Mouse (Mus musculus) forebrain, embryonic 14.5 days (tissue): ENCODE results near the gene Prrt1. TPM values are rescaled to one million over a fixed set of nuclear protein-coding genes. Genes with fewer than 3 reads are reported as not detected.

ENCODE experiments used
- ATAC-seq: fragments of 200-750 bp; cut with Nextera tagmentation; 2 replicates; pipeline ENCODE4 v1.8.0; 2017; ENCODE audit warnings: mild to moderate bottlenecking, moderate library complexity
- DNase-seq: peaks from one replicate; pipeline ENCODE4 v3.0.0-alpha.2; 2015; ENCODE audit warnings: low spot score
- H3K27ac ChIP-seq: fragments of 300-500 bp; sonication (generic); 2 replicates; pipeline ENCODE4 v1.5.1; 2014; ENCODE audit warnings: low read depth, mild to moderate bottlenecking, control low read depth, low read length, moderate library complexity
- H3K27me3 ChIP-seq: fragments of 300-500 bp; sonication (generic); replicated peaks from 2 replicates; pipeline ENCODE4 v1.6.1; 2014; ENCODE audit warnings: low read length, control low read depth, mixed read lengths; ENCODE audit not compliant: control insufficient read depth, insufficient read depth
- H3K36me3 ChIP-seq: fragments of 300-500 bp; sonication (generic); 2 replicates; pipeline ENCODE4 v1.6.1; 2014; ENCODE audit warnings: low read length, control low read depth; ENCODE audit not compliant: control insufficient read depth, insufficient read depth
- H3K4me1 ChIP-seq: fragments of 300-500 bp; sonication (generic); 2 replicates; pipeline ENCODE4 v1.6.1; 2014; ENCODE audit warnings: antibody characterized with exemption, low read length, control low read depth; ENCODE audit not compliant: control insufficient read depth, insufficient read depth
- H3K4me2 ChIP-seq: fragments of 300-500 bp; sonication (generic); 2 replicates; pipeline ENCODE4 v1.6.1; 2014; ENCODE audit warnings: mild to moderate bottlenecking, control low read depth, low read length
- H3K4me3 ChIP-seq: fragments of 300-500 bp; sonication (generic); 2 replicates; pipeline ENCODE4 v1.5.1; 2014; ENCODE audit warnings: low read depth, low read length, control low read depth
- H3K9ac ChIP-seq: fragments of 300-500 bp; sonication (generic); 2 replicates; pipeline ENCODE4 v1.6.1; 2014; ENCODE audit warnings: mild to moderate bottlenecking, low read length, control low read depth, moderate library complexity
- H3K9me3 ChIP-seq: fragments of 300-500 bp; sonication (generic); replicated peaks from 2 replicates; pipeline ENCODE4 v1.6.1; 2016; ENCODE audit warnings: low read length, control low read depth, mixed read lengths; ENCODE audit not compliant: control insufficient read depth
- WGBS: fragments of 180-500 bp; shearing (Covaris S2); extraction: QIAGEN DNeasy Blood & Tissue Kit; methylation state at CpG from one replicate; pipeline ENCODE4 v1.1.7; 2014; 5-methylcytosine and 5-hydroxymethylcytosine counted together
- polyA plus RNA-seq: library from polyadenylated mRNA; unstranded; fragments of >200 nt; fragmentation: Nextera tagmentation; extraction: Ambion mirVana; gene quantifications from 2 replicates; pipeline ENCODE4 v1.2.1, GENCODE M21; 2014

The Prrt1 gene
- polyA plus RNA-seq, 1 experiment from 2014 or later = 5.0 TPM

DNA sequence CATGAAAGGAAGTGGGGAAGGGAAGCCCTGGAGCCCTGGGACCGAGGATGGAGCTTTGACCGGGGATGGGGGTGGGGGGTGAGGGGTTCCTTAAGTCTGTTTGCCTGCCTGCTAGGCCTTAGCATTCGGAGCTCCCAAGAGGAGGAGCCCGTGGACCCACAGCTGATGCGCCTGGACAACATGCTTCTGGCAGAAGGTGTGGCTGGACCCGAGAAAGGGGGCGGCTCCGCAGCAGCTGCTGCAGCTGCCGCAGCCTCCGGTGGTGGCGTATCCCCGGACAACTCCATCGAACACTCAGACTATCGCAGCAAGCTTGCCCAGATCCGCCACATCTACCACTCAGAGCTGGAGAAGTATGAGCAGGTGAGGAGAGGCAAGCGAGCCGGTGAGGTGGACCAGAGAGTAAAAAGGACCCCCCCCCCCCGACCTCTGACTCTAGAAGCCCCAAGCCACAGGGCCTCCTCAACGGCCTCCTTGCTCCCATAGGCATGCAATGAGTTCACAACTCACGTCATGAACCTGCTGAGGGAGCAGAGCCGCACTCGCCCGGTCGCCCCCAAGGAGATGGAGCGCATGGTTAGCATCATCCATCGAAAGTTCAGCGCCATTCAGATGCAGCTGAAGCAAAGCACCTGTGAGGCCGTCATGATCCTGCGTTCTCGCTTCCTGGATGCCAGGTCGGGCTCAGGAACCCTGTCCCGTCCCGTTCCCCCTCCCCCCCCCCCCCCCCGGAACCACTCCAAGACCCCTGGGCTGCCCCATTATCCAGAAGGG lies 35.4 kb upstream of the Prrt1 start:
- Histone ChIP-seq H3K4me1 (peaks cover 22% of the 10 kb centered on the region), H3K9ac (peak overlapping the region; percentile 99), H3K27me3 (no peaks in the 10 kb centered on the region), H3K36me3 (peaks cover 22% of the 10 kb centered on the region), H3K4me3 (peak overlapping the region; percentile 86), H3K9me3 (no peaks in the 10 kb centered on the region), H3K27ac (peak overlapping the region; percentile 98), H3K4me2 (peak overlapping the region; percentile 84)
- peak; percentile 17 for DNase-seq
- 50% methylated on average over 33 of the region's 34 CpGs for WGBS
- no peak for ATAC-seq

DNA sequence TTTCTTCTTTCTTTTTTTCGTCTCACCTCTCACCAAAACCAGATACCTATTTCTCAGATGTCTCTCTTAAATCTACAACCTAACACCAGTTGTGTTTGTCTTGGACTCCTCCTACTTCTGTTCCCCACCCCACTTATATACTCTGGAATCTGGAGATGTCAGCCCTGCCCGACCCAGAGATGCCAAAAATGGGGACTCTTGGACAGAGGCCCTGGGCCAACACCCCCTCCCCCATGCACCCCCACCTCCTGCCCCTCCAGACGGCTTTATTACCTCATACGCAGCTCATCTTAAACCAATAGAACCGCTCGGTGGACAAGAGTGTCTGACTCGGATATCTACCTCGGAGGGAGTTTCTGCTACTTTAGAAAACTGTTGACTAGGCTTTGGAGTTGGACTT lies 33.2 kb upstream of the Prrt1 start:
- Histone ChIP-seq H3K27me3 (no peaks in the 10 kb centered on the region), H3K9ac (no peak overlapping the region), H3K4me3 (no peak overlapping the region), H3K27ac (no peak overlapping the region), H3K4me1 (peaks cover 15% of the 10 kb centered on the region), H3K9me3 (no peaks in the 10 kb centered on the region), H3K4me2 (no peak overlapping the region), H3K36me3 (peaks cover 35% of the 10 kb centered on the region)
- ATAC-seq = no peak
- DNase-seq = no peak
- WGBS = 79% methylated on average over 8 of the region's 8 CpGs

DNA sequence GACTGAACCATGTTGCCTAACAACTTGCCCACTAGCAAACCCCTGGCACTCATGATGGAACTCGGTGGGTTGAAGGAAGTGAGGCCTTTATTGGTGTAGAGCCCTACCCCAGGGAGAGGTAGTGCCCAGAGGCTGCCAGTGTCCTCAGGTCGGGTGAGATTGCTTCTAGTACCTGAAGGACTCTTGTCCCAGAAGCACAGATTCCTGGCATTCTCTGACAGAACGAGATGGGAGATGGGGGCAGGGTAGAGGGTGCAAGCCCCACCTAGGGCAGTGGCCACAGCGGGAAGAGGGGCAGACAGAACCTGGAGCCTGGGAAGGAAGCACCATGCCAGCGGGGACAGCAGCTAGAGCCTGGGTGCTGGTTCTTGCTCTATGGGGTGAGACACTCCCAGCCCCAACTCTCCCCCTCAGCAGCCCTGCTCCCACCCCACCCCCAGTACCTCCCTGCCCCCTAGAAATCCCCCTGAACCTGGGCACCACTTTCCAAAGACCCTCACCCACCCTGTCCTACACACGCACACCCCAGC lies 31.7 kb upstream of the Prrt1 start, which contains the start of gene Ager:
Gene Ager (plus strand): TSS at position 297 of the 530 bp plus-strand sequence.
- Histone ChIP-seq H3K4me3 (no peak within 1 kb of the TSS), H3K27me3 (no peaks in the 10 kb centered on the region), H3K9ac (no peak within 1 kb of the TSS), H3K4me2 (no peak within 1 kb of the TSS), H3K36me3 (peaks cover 46% of the 10 kb centered on the region), H3K9me3 (no peaks in the 10 kb centered on the region), H3K27ac (no peak within 1 kb of the TSS), H3K4me1 (peaks cover 14% of the 10 kb centered on the region)
- DNase-seq (no peak), ATAC-seq (no peak)
- 25% methylated on average over 6 of the region's 6 CpGs for WGBS

DNA sequence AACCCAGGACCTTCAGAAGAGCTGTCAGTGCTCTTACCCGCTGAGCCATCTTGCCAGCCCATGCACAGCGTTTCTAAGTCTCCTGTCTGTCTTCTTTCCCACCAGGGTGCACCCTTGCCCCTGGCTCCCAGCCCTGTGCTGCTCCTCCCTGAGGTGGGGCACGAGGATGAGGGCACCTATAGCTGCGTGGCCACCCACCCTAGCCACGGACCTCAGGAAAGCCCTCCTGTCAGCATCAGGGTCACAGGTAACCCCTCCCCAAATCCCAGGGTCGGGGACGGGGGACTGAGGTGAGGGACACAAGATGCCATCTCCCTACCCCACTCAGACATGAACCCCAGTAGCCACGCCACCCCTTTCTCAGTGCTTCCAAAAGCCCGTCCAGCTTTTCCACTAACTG lies 29.4 kb upstream of the Prrt1 start:
- peaks cover 36% of the 10 kb centered on the region for H3K36me3 ChIP-seq
- no peaks in the 10 kb centered on the region for H3K9me3 ChIP-seq
- no peak overlapping the region for H3K4me3 ChIP-seq
- ATAC-seq (no peak), DNase-seq (no peak)
- WGBS = 70% methylated on average over 9 of the region's 9 CpGs
- peaks cover 9% of the 10 kb centered on the region for H3K4me1 ChIP-seq
- H3K9ac ChIP-seq = no peak overlapping the region
- no peak overlapping the region for H3K27ac ChIP-seq
- no peak overlapping the region for H3K4me2 ChIP-seq
- no peaks in the 10 kb centered on the region for H3K27me3 ChIP-seq

DNA sequence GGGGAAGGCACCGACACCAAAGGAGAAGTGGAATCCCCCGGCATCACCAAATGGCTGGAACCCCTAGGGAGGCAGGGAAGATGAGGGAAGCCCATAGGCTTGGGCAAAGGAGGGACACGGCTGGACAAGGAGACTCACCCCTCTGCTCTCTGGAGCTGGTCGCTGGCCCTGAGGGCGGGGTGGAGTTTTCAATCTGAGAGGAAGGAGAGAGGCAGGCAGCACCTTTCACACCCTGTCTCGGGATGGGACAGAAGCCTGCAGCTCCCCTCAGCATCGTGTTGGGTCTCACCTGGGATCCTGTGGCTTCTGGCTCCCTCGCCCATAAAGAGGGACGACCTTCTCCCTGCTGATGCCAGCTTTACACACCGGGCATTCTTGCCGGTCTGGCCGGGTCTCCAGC lies 27.5 kb upstream of the Prrt1 start:
- 90% methylated on average over 12 of the region's 12 CpGs for WGBS
- Histone ChIP-seq H3K9ac (no peak overlapping the region), H3K27me3 (no peaks in the 10 kb centered on the region), H3K9me3 (no peaks in the 10 kb centered on the region), H3K4me2 (peak overlapping the region; percentile 66; the same call in 1 of the 2 replicates), H3K36me3 (peaks cover 24% of the 10 kb centered on the region), H3K27ac (no peak overlapping the region), H3K4me1 (peaks cover 19% of the 10 kb centered on the region), H3K4me3 (no peak overlapping the region)
- DNase-seq (no peak), ATAC-seq (no peak)

DNA sequence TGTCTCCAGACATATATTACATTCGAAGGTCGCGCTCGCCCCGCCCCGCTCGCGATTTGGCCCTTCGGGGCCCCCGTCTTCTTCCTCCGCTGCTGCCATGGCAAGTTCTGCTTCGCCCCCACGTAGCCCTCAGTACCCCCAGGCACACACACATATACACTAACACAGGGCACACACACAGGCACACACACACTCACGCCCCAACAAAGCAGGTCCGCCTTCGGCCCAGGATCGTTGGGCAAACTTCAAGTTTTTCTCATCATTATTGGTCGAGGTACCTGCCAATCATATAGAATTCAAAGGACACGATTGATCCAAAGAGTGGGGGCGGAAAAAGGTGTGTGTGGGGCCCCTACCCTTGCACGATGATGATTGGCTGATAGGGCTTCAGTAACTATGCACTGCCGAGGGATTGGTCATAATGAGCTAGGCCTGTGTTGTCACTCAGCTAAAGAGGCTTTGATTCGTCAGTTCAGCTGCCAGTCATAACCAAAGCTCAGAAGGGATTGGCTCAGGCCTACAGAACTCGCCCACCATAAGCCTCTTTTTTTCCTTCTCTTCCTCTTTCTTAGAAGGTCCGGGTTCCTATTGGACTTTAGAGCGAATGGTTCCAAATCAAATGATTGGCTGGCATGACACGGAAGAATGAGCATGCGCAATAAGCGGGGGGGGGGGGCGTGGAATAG lies 25.8 kb upstream of the Prrt1 start, which contains the start of gene Rnf5:
Gene Rnf5 (minus strand): TSS at position 316 of the 686 bp plus-strand sequence.
- Histone ChIP-seq H3K4me3 (peak within 1 kb of the TSS; percentile 92), H3K27ac (peak within 1 kb of the TSS; percentile 85), H3K9ac (peak within 1 kb of the TSS; percentile 84), H3K9me3 (no peaks in the 10 kb centered on the region), H3K4me1 (peaks cover 23% of the 10 kb centered on the region), H3K4me2 (peak within 1 kb of the TSS; percentile 77), H3K36me3 (peaks cover 26% of the 10 kb centered on the region), H3K27me3 (no peaks in the 10 kb centered on the region)
- DNase-seq (peak; percentile 100), ATAC-seq (peak; percentile 96)
- under 1% methylated on average over 30 of the region's 30 CpGs for WGBS

DNA sequence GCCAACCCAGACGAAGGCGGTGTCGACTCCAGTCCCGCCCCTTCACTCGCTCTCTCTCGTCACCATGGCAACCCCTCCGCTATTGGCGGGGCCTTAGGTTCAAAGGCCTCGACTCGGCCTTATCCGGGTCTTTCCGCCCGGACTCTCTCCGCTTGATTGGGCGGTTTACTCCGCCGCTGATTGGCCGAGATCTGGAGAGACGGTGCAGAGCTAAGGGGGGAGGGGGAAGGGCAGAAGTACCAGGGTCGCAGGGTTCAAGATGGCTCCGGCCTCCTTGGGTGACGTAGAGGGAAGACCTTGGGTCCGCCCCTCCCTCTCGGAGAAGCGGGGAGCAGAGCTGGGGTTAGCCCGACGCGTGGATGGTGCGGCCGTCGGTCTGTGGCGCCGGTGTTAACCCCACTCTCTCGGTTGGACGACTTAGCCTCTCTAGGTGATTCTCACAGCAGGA lies 25.2 kb upstream of the Prrt1 start, which contains the start of gene Agpat1:
Gene Agpat1 (plus strand): TSS at position 202 of the 448 bp plus-strand sequence.
- no peak for DNase-seq
- peak within 1 kb of the TSS; percentile 77 for H3K4me2 ChIP-seq
- ATAC-seq = peak; percentile 83
- under 1% methylated on average over 35 of the region's 35 CpGs for WGBS
- H3K9me3 ChIP-seq = no peaks in the 10 kb centered on the region
- peaks cover 23% of the 10 kb centered on the region for H3K4me1 ChIP-seq
- peak within 1 kb of the TSS; percentile 98 for H3K9ac ChIP-seq
- peak within 1 kb of the TSS; percentile 85 for H3K27ac ChIP-seq
- no peaks in the 10 kb centered on the region for H3K27me3 ChIP-seq
- peaks cover 26% of the 10 kb centered on the region for H3K36me3 ChIP-seq
- H3K4me3 ChIP-seq = peak within 1 kb of the TSS; percentile 92

DNA sequence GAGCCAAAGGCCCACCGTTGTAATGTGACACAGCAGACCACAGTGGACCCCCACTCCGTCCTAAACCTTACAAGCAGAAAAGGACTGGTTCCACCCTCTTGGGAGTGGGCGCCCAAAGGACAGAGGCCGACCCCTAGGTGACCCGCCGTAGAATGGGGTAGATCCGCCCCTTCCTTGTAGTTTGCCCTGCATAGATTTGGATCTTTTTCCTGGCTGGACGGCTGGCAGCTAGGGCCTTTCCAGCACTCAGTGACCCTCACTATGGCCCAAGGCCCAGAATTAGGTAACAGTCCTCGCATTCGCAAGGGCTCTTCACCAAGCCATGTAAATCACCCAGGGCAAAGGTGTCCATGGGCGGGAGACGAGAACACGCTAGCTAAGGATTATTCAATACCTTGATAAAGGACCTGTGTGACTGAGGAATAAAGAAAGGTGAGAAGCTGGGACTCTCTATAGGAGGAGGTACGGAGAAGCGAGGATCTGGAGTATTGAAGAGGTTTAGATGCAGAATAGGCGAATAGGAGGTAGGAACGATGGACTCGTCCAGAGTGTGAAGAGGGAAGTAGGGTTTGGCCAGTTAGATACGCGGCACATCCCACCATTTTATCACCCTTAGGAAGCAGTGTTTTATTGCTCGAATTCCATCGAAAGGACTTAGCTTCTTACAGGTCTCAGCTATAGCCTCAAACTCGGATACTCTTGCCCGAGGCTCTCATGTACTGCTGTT lies 24.7 kb upstream of the Prrt1 start:
- H3K9ac ChIP-seq = peak overlapping the region; percentile 98
- peak overlapping the region; percentile 92 for H3K4me3 ChIP-seq
- H3K27me3 ChIP-seq = no peaks in the 10 kb centered on the region
- peaks cover 23% of the 10 kb centered on the region for H3K4me1 ChIP-seq
- peak overlapping the region; percentile 77 for H3K4me2 ChIP-seq
- DNase-seq = no peak
- H3K9me3 ChIP-seq = no peaks in the 10 kb centered on the region
- ATAC-seq = no peak
- H3K36me3 ChIP-seq = peaks cover 26% of the 10 kb centered on the region
- H3K27ac ChIP-seq = peak overlapping the region; percentile 85
- WGBS = 18% methylated on average over 24 of the region's 24 CpGs
